Mouse (Mus musculus) testis, adult 2 months (tissue): Measurements from ENCODE around the gene Evi2a.

Experiments
- CTCF ChIP-seq: fragments of 200-500 bp; IDR thresholded peaks from 2 replicates; pipeline ENCODE4 v1.5.1; 2012; ENCODE audit warnings: low read depth, mild to moderate bottlenecking, inconsistent platforms, low read length, moderate library complexity; ENCODE audit not compliant: control insufficient read depth, insufficient read depth, insufficient replicate concordance
- POLR2A ChIP-seq: fragments of 200-500 bp; IDR thresholded peaks from 2 replicates; pipeline ENCODE4 v1.6.1; 2012; ENCODE audit warnings: low read depth, mild to moderate bottlenecking, inconsistent platforms, low read length, moderate library complexity; ENCODE audit not compliant: control insufficient read depth

DNA sequence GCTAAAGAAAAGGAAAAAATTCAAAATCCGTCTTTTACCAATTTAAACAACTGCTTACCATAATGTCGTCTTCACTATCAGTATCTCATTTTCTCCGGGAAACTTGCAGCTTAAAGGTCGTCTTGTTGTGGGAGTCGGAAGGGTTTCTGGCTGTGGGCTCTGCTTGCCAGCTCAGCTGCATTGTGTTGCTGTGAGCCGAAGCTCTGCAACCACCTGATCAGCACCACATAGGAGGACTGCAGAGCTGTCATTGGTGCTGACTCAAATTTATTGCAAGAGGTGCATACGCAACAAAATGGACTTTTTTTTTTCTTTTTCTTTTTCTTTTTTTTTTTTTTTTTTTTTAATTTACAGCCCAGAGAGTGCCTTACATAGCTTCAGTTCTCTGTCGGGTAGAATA is 26.6 kb downstream of the Evi2a start, which contains the start of gene Omg:
- TF ChIP-seq CTCF (no peak), POLR2A (no peak)
